ENCODE assay signal across 26 mouse cellular contexts in the genomic region with DNA sequence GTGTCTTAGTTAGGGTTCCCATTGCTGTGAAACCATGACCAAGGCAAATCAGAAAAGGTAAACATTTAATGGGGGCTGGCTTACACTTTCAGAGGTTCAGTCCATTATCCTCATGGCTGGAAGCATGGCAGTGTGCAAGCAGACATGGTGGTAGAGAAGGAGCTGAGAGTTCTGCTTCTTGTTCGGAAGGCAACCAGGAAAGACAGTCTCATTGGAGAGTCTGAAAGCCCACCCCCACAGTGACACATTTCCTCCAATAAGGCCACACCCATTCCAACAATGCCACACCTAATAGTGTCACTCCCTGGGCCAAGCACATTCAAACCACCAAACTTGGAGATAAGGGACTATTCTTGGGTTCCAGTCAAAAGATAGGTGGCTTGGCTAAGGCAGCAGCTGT. TPM values are rescaled to one million over a fixed set of nuclear protein-coding genes. Genes with fewer than 3 reads are reported as not detected.
A peak's percentile ranks its signal among the peaks of the same experiment; 100 is the strongest.
DNase-seq lines count a peak whose midpoint lies in the region; ATAC-seq and TF ChIP-seq lines count a peak whose summit lies in the region.
"Had no signal": no experiment of that assay in that cellular context is flagged by ENCODE, and none has a peak within 500 bp of the region (broad histone marks: within the 10 kb centered on the region; RNA-seq: fewer than 3 reads in every experiment).

No protein-coding gene starts in this region.

- TF ChIP-seq POLR2A in cerebellum, adult 2 months (IDR thresholded peaks at IDR 0.05; ENCODE audit: borderline replicate concordance, insufficient read depth, low read length): no peak

- DNase-seq in cerebellum, adult 9-11 months: peak; percentile 13
- no peak for DNase-seq in cerebellum, adult 2 months
- peak; percentile 21 for DNase-seq in 3T3-L1 (ENCODE audit: low read depth, low spot score)
- DNase-seq in ES-CJ7 (ENCODE audit: low read depth, low spot score): peak; percentile 87
- no peak for DNase-seq in adrenal gland, adult (ENCODE audit: inconsistent age in 2 of 2, low spot score in 1 of 2)
- no peak for DNase-seq in midbrain, postnatal 0 days (ENCODE audit: low spot score)
- DNase-seq: adrenal gland, postnatal 10 days; cerebellum, adult 18-20 months; cerebellum, postnatal 25 days; gastrocnemius, postnatal 10 days; heart, postnatal 4 days; kidney, postnatal 25 days; liver; lung, adult 2 months; lung, postnatal 10 days; thymus, postnatal 25 days had no signal

- no peak overlapping the region for H3K4me3 ChIP-seq in cerebellum, adult 2 months (replicated peaks; ENCODE audit: insufficient read depth, low read depth, low read length)
- no peak overlapping the region for H3K4me3 ChIP-seq in midbrain, postnatal 0 days (ENCODE audit: low read depth, low read length)
- H3K4me3 ChIP-seq: forebrain, embryonic 13.5 days; heart, embryonic 10.5 days; hindbrain, embryonic 13.5 days; kidney, embryonic 15.5 days; midbrain, embryonic 13.5 days had no signal

- H3K27me3 ChIP-seq in cerebellum, adult 2 months (ENCODE audit: control insufficient read depth, insufficient read depth, low read length): no peaks in the 10 kb centered on the region
- no peaks in the 10 kb centered on the region for H3K27me3 ChIP-seq in midbrain, postnatal 0 days (ENCODE audit: insufficient read depth, low read length)
- H3K27me3 ChIP-seq: forebrain, embryonic 13.5 days; hindbrain, embryonic 13.5 days; kidney, embryonic 15.5 days; midbrain, embryonic 13.5 days had no signal

- no peaks in the 10 kb centered on the region for H3K9me3 ChIP-seq in midbrain, postnatal 0 days (ENCODE audit: low read length)
- H3K9me3 ChIP-seq: forebrain, embryonic 13.5 days; heart, embryonic 10.5 days; hindbrain, embryonic 13.5 days; kidney, embryonic 15.5 days had no signal

- no peak overlapping the region for H3K4me2 ChIP-seq in midbrain, postnatal 0 days (ENCODE audit: low read depth, low read length, poor library complexity, severe bottlenecking)
- H3K4me2 ChIP-seq: forebrain, embryonic 13.5 days; hindbrain, embryonic 13.5 days; kidney, embryonic 15.5 days; midbrain, embryonic 13.5 days had no signal

- no peak overlapping the region for H3K27ac ChIP-seq in cerebellum, adult 2 months (ENCODE audit: insufficient read depth, low read length)
- no peak overlapping the region for H3K27ac ChIP-seq in midbrain, postnatal 0 days (ENCODE audit: low read depth, low read length)
- H3K27ac ChIP-seq: forebrain, embryonic 13.5 days; heart, embryonic 10.5 days; hindbrain, embryonic 13.5 days; kidney, embryonic 15.5 days; liver, embryonic 14.5 days; midbrain, embryonic 13.5 days had no signal

- H3K4me1 ChIP-seq in cerebellum, adult 2 months (ENCODE audit: control insufficient read depth, insufficient read depth, low read length): peaks cover 9% of the 10 kb centered on the region
- peaks cover 11% of the 10 kb centered on the region; the same call in 1 of the 2 replicates for H3K4me1 ChIP-seq in midbrain, postnatal 0 days (ENCODE audit: insufficient read depth, low read length)

- ATAC-seq in common myeloid progenitor, adult 5-6 weeks (replicated peaks; ENCODE audit: low read depth, poor library complexity, severe bottlenecking): peak; percentile 29; the same call in 1 of the 2 replicates
- no peak for ATAC-seq in midbrain, postnatal 0 days (ENCODE audit: low FRiP score)
- ATAC-seq: activated CD4-positive, CD25-positive, alpha-beta regulatory T cell, adult 4 months; forebrain, embryonic 13.5 days; intestine, postnatal 0 days; midbrain, embryonic 13.5 days had no signal

- 96% methylated on average over 1 of the region's 1 CpGs for WGBS in cerebellum, adult 2 months
- 95% methylated on average over 1 of the region's 1 CpGs for WGBS in midbrain, postnatal 0 days

- H3K9ac ChIP-seq in midbrain, postnatal 0 days (replicated peaks; ENCODE audit: low read length, poor library complexity, severe bottlenecking): no peak overlapping the region
- H3K9ac ChIP-seq: forebrain, embryonic 13.5 days; hindbrain, embryonic 13.5 days; kidney, embryonic 15.5 days; liver, embryonic 14.5 days; midbrain, embryonic 13.5 days had no signal

- no peaks in the 10 kb centered on the region for H3K36me3 ChIP-seq in midbrain, postnatal 0 days (ENCODE audit: insufficient read depth, low read length)
- H3K36me3 ChIP-seq: heart, embryonic 10.5 days; hindbrain, embryonic 13.5 days; kidney, embryonic 15.5 days; midbrain, embryonic 13.5 days had no signal

- TF ChIP-seq CTCF in cerebellum, adult 2 months (IDR thresholded peaks at IDR 0.05; ENCODE audit: borderline replicate concordance, insufficient read depth, low read depth, low read length): no peak
- TF ChIP-seq CTCF in midbrain, postnatal 0 days (IDR thresholded peaks at IDR 0.05): no peak

RNA-seq across cellular contexts. Expression of gene Mycn, which starts 39.3 kb away (rescaled TPM):
- polyA plus RNA-seq in cerebellum, adult 2 months (2012; rRNA removed): 3.8 and 4.2 TPM in 2 replicates
- 10.7 and 12.9 TPM in 2 replicates for total RNA-seq in common myeloid progenitor, adult 5-6 weeks (2017)
- 34.9 and 45.1 TPM in 2 replicates for total RNA-seq in midbrain, postnatal 0 days (2014; rRNA removed)
- polyA plus RNA-seq in midbrain, postnatal 0 days (2015; fragmentation: Nextera tagmentation; extraction: Ambion mirVana): 24.8 and 25.4 TPM in 2 replicates
- total RNA-seq: monocyte, adult 5-6 weeks had no signal
- polyA plus RNA-seq: activated CD4-positive, CD25-positive, alpha-beta regulatory T cell, adult 4 months had no signal

Comparison
In these comparisons a context has a peak if more than half of its experiments do, and no peak if none do; other contexts are left out.
1. DNase-seq: peak in cerebellum, adult 9-11 months (single experiment), 3T3-L1 (single experiment) and ES-CJ7 (single experiment); none in cerebellum, adult 2 months (0 of 2), adrenal gland, adult (0 of 2) and midbrain, postnatal 0 days (single experiment).